Mouse (Mus musculus): ENCODE data around the gene 4930505A04Rik.

- TF ChIP-seq EP300 (IDR thresholded peaks at IDR 0.05; ENCODE audit: low read depth) (no peak), CTCF (IDR thresholded peaks at IDR 0.05; ENCODE audit: low read depth) (no peak)
These were observed 27.2 kb upstream of the 4930505A04Rik start for GRCm38 (mm10) chr11:30498738-30499355.

Measured in liver, embryonic 14.5 days (tissue).